Mouse (Mus musculus): Measurements from ENCODE around the gene Tnfrsf19.

DNA sequence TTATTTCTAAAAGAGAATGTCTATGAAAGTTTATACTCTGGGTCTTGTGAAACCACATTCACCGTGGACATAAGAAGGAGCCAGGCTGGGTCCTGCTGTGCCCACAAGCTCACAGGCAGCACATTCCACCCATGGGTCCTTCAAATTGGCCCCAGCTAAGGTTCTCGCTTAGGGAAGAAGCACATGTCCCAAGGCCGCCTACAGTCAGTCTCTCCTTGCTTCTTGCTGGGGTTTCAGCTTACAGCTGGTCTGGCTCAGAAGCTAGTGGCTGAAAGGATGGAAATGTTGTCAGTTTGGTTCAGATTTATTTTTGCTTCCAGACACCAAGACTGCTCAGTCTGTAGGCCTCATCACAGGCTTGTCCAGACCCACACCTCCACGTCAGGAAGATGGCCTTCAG is 80.2 kb downstream of the Tnfrsf19 start:
- TF ChIP-seq CTCF (IDR thresholded peaks at IDR 0.05; ENCODE audit: extremely low read depth, insufficient read length, insufficient replicate concordance, low read depth, low read length) (no peak), POLR2A (IDR thresholded peaks at IDR 0.05; ENCODE audit: low read depth, low read length) (no peak)

Data from small intestine, adult 2 months (tissue).